Comparison of ENCODE assay signal across 9 mouse cellular contexts in the genomic region with DNA sequence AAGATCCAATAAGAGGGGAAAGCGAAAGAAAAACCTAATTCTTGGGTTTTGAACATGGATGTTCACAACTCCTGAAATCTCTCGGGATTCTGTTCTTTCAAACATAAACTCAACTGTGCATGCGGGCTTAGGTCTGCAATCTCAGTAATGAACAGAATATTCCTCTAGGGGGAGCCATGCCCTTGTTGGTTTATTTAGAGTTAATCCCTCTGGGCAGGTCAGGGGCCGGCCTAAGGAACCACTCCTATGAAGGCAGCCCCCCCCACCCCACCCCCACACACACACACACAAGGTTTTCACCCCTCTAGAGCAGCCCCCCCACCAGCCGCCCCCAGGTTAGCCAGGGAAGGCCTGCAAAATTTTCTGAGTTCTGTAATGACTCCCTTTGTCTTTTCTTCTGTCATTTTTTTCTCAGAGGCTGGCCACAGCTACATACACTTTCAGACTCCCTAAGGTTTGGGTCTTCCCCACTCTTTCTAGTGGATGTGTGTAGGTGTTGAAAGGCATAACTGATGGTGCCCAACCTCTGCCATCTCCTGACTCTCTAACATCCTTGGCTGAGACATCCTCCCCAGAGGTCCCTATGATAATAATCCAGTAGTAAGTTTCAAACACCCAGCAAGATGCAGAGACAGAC. TPM values are rescaled to one million over a fixed set of nuclear protein-coding genes. Genes with fewer than 3 reads are reported as not detected.
DNase-seq lines count a peak whose midpoint lies in the region; ATAC-seq lines count a peak whose summit lies in the region.
"Had no signal": no experiment of that assay in that cellular context is flagged by ENCODE, and none has a peak within 500 bp of the region (broad histone marks: within the 10 kb centered on the region; RNA-seq: fewer than 3 reads in every experiment).

No protein-coding gene starts in this region.

- no peaks in the 10 kb centered on the region for H3K9me3 ChIP-seq in heart, embryonic 10.5 days
- H3K9me3 ChIP-seq in forebrain, embryonic 12.5 days, result no peaks in the 10 kb centered on the region
- H3K9me3 ChIP-seq: liver, embryonic 13.5 days had no signal

- ATAC-seq in forebrain, embryonic 12.5 days (ENCODE audit: low FRiP score), result peak; percentile 68; the same call in 1 of the 2 replicates

- no peak overlapping the region for H3K27ac ChIP-seq in heart, embryonic 10.5 days
- H3K27ac ChIP-seq in forebrain, embryonic 12.5 days, result no peak overlapping the region
- H3K27ac ChIP-seq: liver, embryonic 13.5 days had no signal

- H3K9ac ChIP-seq in forebrain, embryonic 12.5 days, result no peak overlapping the region
- H3K9ac ChIP-seq: liver, embryonic 13.5 days had no signal

- H3K4me3 ChIP-seq in heart, embryonic 10.5 days, result no peak overlapping the region
- H3K4me3 ChIP-seq in forebrain, embryonic 12.5 days (replicated peaks), result no peak overlapping the region
- H3K4me3 ChIP-seq: liver, embryonic 13.5 days had no signal

- no peaks in the 10 kb centered on the region for H3K36me3 ChIP-seq in heart, embryonic 10.5 days
- H3K36me3 ChIP-seq in forebrain, embryonic 12.5 days (replicated peaks), result no peaks in the 10 kb centered on the region
- H3K36me3 ChIP-seq: liver, embryonic 13.5 days had no signal

- WGBS in heart, embryonic 10.5 days, result 19% methylated on average over 5 of the region's 5 CpGs
- WGBS in forebrain, embryonic 12.5 days, result 22% methylated on average over 5 of the region's 5 CpGs

- no peak overlapping the region for H3K4me2 ChIP-seq in forebrain, embryonic 12.5 days
- H3K4me2 ChIP-seq: liver, embryonic 13.5 days had no signal

- DNase-seq in heart, adult 8-10 months (ENCODE audit: low spot score), result peak; percentile 53
- DNase-seq in heart, embryonic 10.5 days (ENCODE audit: low spot score), result no peak
- DNase-seq in 3T3-L1 (ENCODE audit: low read depth, low spot score) (peak; percentile 79), MN1 (ENCODE audit: low spot score) (peak; percentile 40)
- peak; percentile 27 for DNase-seq in lung, postnatal 14 days
- DNase-seq in thymus, postnatal 36 days, result peak; percentile 18 to 23
- no peak for DNase-seq in gastrocnemius, postnatal 25 days
- DNase-seq: liver, embryonic 13.5 days had no signal

- H3K4me1 ChIP-seq in heart, embryonic 10.5 days, result no peaks in the 10 kb centered on the region; the same call in 1 of the 2 replicates
- H3K4me1 ChIP-seq in forebrain, embryonic 12.5 days, result no peaks in the 10 kb centered on the region
- H3K4me1 ChIP-seq: liver, embryonic 13.5 days had no signal

- no peaks in the 10 kb centered on the region for H3K27me3 ChIP-seq in heart, embryonic 10.5 days (ENCODE audit: insufficient read depth, poor library complexity, severe bottlenecking)
- H3K27me3 ChIP-seq in forebrain, embryonic 12.5 days, result no peaks in the 10 kb centered on the region
- H3K27me3 ChIP-seq: liver, embryonic 13.5 days had no signal

RNA-seq across cellular contexts. Expression of a gene that starts 16.2 kb away (rescaled TPM):
- 1 to 10 TPM; 1.6 to 2.7 (median 2.4) TPM for total RNA-seq in heart, adult 8-10 months (2022)
- 0.30 TPM in 1 of 2 replicates, not detected in the other for polyA plus RNA-seq in heart, embryonic 10.5 days (2016; fragmentation: Nextera tagmentation; extraction: Ambion mirVana)
- 1.0 and 1.3 TPM in 2 replicates for polyA plus RNA-seq in forebrain, embryonic 12.5 days (2016; fragmentation: Nextera tagmentation; extraction: Ambion mirVana)
- total RNA-seq in gastrocnemius, postnatal 25 days (2021), result not detected

Comparison
In these comparisons a context has a peak if more than half of its experiments do, and no peak if none do; other contexts are left out.
1. DNase-seq: peak in heart, adult 8-10 months (single experiment), 3T3-L1 (single experiment), MN1 (single experiment), lung, postnatal 14 days (single experiment) and thymus, postnatal 36 days (2 of 2); none in heart, embryonic 10.5 days (single experiment) and gastrocnemius, postnatal 25 days (single experiment).